Mouse (Mus musculus): ENCODE data around the gene Cbwd1. TPM values are rescaled to one million over a fixed set of nuclear protein-coding genes. Genes with fewer than 3 reads are reported as not detected.

The Cbwd1 gene
- total RNA-seq (2021), result 10 to 100 TPM; 14.8 to 15.8 TPM
- long read RNA-seq, partial matches to known transcripts, result 0 of 87 reads
- long read RNA-seq, other reads (novel, unspliced or antisense), result 84 of 87 reads

DNA sequence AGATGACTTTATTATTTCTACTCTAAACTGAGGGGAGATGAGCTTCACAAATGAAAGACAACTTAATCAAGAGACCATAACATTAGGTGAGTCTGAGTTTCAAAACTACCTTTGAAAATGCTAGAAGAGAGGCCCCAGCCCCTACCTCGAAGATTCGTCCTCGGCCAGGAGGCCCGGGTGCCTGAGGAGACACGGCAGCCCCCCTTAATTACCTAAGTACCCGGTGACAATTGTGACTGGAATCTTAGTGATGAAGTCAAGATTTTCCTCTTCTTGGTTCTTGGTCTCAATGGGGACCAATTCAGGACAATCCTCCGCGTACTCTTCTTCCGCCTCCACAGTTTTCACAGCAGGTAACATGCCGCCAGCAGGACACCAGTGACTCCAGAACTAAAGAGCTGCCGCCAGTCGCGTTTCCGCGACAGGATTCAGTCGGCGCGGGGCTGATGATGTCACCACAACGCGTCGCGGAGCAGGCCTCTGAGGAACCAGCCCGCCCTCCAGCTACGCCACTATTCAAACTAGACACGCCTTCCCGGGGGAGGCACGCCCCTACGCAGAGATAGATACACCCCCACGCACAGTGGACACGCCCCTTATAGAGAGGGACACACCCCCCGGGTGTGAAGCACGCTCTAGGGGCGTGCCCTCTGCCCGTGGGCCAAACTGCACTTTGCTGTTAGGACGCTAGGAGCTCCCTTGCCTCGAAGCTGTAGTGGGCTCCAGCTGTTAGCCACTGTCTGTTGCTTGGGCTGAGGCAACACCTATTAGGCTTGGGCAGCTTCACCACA, at the start of gene Cbwd1:
Gene Cbwd1 (minus strand): TSS at position 439 of the 791 bp plus-strand sequence.
- DNase-seq (ENCODE audit: low spot score in 2 of 2), result peak; percentile 95 to 98

DNA sequence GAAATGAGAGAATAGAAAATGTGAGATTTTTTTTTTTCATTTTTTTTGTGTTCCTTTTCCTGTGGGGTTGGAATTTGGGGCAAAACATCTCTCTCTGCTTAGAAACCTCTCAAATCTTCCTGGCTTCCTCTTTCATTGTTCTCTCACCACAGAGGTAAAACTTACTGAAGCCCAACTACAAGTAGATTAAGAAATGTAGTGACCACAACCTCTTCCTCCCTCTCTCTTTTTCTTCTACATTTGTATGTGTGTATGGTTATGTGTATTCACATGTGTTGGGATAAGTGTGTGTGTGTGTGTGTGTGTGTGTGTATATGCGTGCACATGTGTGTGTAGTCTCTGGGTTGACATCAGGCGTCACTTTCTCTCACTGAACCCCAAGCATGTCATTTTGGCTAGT, 47.1 kb upstream of the Cbwd1 start:
- no peak for DNase-seq (ENCODE audit: low spot score in 2 of 2)

GRCm38 (mm10) chr19:25006686-25007085, 45.3 kb upstream of the Cbwd1 start:
- no peak for DNase-seq (ENCODE audit: low spot score in 2 of 2)

DNA sequence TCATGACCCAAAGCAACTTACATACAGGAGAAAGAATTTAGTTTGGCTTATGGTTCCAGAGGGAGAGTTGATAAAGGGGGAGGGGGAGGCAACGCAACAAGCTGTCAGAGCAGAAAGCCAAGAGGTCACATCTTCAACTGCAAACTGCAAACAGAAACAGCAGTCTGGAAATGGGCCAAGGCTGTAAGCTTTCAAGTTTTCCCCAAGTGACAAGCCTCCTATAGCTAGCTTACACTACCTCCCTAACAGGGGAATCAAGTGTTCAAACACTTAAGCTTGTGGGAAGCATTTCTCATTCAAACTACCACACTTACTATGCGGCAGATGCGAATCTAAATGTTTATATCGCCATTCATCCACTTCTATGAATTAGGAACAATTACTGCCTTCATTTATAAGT, 42.4 kb upstream of the Cbwd1 start:
- no peak for DNase-seq (ENCODE audit: low spot score in 2 of 2)

- DNase-seq (ENCODE audit: low spot score in 2 of 2), result no peak
These were observed 41.4 kb upstream of the Cbwd1 start for GRCm38 (mm10) chr19:25002828-25003227.

GRCm38 (mm10) chr19:25002032-25002431, 40.6 kb upstream of the Cbwd1 start:
- no peak for DNase-seq (ENCODE audit: low spot score in 2 of 2)

GRCm38 (mm10) chr19:25000153-25000552, 38.7 kb upstream of the Cbwd1 start:
- DNase-seq (ENCODE audit: low spot score in 2 of 2), result no peak

GRCm38 (mm10) chr19:24999201-24999886, 37.9 kb upstream of the Cbwd1 start, which contains the start of gene Dock8:
Dock8 (plus strand) TSS chr19:24999534.
- peak; percentile 6 to 27 for DNase-seq (ENCODE audit: low spot score in 2 of 2)

DNA sequence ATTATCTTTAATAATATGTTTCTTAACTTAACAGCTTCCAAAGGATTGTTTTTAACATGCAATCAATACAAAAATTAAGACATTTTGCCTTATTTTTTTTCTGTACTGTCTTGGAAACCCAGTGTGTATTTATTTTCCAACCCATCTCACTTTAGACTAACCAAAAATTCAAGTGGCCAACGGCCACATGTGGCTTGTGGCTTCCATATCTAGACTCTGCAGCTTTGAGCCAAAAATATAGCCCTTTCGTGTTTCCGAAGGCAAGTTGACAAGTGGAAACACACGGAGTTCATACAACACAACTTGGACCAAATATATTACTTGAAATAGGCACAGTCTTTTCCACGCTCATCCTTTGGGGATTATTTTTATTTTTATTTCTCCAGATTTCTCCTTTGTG, 37.2 kb upstream of the Cbwd1 start:
- DNase-seq (ENCODE audit: low spot score in 2 of 2), result no peak

GRCm38 (mm10) chr19:24996815-24997704, 35.6 kb upstream of the Cbwd1 start:
- no peak for DNase-seq (ENCODE audit: low spot score in 2 of 2)

DNA sequence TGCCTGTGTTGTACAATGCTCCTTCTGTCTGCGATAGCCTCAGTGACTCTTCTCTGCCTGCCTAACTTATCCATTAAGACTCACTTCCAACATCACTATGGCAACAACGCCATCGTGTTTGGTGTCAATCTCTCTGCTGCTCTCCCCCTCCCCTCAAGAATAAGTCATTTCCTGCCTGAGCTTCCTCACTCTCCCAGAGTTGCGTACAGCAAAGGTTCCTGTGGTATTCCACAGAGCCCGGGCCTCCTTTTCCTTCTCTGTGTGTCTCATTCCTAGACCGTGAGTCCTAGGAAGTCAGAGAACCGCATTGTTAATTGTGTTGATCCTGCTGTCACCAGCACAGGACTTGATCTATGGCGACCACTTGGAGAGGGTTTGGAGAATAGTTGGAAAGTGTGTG, 33.5 kb upstream of the Cbwd1 start:
- DNase-seq (ENCODE audit: low spot score in 2 of 2), result no peak

DNA sequence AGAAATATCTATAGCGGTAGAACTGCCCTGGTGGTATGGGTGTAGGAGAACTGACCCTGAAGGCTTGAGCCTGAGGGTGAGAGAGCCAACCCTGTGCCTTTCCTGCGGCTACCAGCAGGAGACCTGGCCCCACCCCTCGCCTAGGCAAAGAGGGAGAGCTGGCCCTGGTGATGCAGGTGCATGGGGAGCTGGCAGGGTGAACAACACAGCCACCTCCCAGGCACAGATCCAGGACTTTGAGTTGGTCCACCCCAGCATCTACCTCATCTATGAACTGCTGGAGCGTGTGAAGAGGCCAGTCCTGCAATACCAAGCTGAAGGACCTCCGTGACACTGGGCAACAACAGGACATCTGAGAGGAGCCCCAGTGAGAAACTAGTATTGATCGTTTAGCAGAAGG, 32.1 kb upstream of the Cbwd1 start:
- DNase-seq (ENCODE audit: low spot score in 2 of 2), result no peak

- DNase-seq (ENCODE audit: low spot score in 2 of 2), result no peak
These were observed 28.9 kb upstream of the Cbwd1 start for GRCm38 (mm10) chr19:24990138-24990822.

DNA sequence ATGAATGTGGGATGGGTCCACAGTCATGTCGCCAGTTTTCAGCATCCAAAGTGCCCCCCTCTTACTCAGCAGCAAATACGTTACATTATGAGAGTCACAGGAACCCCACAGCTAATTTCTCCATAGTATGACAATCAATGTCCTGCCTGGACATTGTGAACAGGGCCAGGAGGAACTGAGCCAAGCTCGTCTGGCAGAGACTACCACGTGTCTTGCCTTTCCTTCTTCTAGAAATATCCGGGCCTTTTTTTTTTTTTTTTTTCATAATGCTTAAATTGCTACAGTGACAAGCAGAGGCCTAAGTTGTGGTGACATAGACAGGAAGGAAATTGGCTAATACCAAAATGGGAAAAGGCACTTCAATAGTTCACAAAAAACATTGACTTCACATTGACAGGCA, 27.4 kb upstream of the Cbwd1 start:
- no peak for DNase-seq (ENCODE audit: low spot score in 2 of 2)

DNA sequence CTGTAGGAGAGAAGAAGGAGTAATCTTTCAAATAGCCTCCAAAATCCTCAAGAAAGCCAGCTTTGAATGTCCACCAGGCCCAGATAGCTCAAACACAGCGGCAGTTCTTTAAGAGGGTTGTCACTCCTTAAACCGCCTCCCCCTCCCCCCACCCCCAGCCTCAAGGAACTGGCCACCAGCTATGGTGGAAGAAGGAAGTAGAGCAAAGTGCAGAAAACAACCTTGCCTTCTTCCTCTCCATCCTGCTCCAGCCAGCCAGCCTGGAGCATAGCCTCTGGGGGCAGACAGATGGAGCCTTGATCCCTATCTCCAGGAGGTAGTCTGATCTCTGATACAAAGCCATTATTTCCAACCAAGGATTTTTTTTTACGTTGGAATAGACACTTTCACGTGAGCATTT, 25.9 kb upstream of the Cbwd1 start:
- no peak for DNase-seq (ENCODE audit: low spot score in 2 of 2)

- DNase-seq (ENCODE audit: low spot score in 2 of 2), result no peak
These were observed 23.6 kb upstream of the Cbwd1 start for GRCm38 (mm10) chr19:24985045-24985444.

DNA sequence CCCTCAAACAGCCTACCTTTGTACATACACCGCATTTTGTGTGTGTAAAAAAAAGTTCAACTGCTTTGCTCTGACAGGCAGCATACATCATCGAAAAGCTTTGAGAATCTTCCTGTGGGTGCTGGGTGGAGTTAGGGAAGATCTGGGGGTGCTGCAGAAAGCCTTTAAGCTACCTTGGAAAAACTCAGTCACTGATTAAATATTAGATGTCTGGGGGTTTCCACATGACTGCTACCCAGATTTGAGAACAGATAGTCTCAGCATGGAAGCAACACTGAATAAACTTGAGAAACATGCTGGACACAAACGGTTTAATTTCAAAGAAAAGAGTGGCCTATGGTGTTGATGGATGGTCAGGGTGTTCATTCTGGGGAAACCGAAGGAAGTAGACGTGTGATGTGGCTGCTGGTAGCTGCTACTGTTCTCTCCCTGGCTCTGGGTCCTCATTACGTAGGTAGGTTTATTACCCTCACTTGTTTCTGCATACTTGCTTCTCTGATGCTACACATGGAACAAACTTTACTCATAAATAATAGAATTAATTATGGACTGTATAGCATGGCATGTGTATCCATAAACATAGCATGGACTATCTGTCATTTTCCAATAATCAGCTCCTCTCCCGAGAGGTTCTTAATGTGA, 22.6 kb upstream of the Cbwd1 start:
- no peak for DNase-seq (ENCODE audit: low spot score in 2 of 2)

DNA sequence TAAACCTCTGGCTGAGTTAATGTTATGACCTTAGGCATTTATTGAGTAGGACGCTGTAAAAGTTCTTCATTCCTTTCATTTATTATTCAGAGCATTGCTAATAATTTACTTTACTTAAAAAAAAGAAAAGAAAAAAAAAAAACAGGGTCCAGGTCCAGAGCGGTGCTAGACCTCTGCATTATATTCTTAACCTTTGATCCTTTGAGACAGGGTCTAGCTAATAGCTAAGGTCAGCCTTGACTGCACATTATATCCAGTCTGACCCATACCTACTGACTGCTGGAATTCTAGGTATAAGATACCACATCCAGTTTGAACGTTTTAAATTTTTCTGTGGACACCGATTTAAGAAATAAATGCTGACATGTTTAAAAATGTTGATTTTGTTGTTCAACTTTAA, 21.6 kb upstream of the Cbwd1 start:
- DNase-seq (ENCODE audit: low spot score in 2 of 2), result no peak

DNA sequence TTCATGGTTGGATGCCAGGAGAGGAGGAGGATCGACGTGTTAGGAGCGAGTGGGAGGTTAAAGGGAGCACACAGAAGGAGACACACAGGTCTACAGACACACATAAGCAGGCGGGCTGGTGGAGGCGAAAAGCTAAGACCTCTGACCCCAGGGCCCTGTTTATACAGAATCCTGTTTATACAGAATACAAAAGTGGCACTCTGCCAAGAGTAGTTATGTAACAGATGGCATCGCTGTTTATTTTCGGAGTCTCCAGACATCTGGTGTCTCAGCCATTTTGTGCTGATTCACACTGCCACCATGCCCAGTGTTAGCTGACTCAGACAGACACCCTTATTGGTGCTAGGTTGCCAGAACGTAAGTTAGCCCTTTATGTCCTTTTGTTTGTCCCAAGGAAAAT, 19.9 kb upstream of the Cbwd1 start:
- peak; percentile 45 to 86 for DNase-seq (ENCODE audit: low spot score in 2 of 2)
